Mouse (Mus musculus): ENCODE results near the gene Npff. TPM values are rescaled to one million over a fixed set of nuclear protein-coding genes. Genes with fewer than 3 reads are reported as not detected.

Gene Npff
- total RNA-seq (2023; ENCODE audit: inconsistent age), result 10.3 to 27.3 TPM (median 19.1 TPM) in 4 replicates

GRCm38 (mm10) chr15:102524892-102525485 lies at the start of gene Npff:
Npff (minus strand) TSS chr15:102524942.

GRCm38 (mm10) chr15:102517976-102518858 lies 6.5 kb downstream of the Npff start, which contains the start of gene Tarbp2:
Tarbp2 (plus strand) TSS chr15:102518192.

GRCm38 (mm10) chr15:102516728-102517404 lies 7.9 kb downstream of the Npff start, which contains the start of gene Map3k12:
Map3k12 (minus strand) TSS chr15:102517064.

GRCm38 (mm10) chr15:102503447-102503846 lies 21.3 kb downstream of the Npff start, which contains the start of gene Gm10337:
Gm10337 (plus strand) TSS chr15:102503722.

Other genes with a start within 250 kb of the Npff start
- 29.3 to 35.7 TPM (median 32.0 TPM) in 4 replicates for gene Mfsd5, start 245.5 kb downstream of the Npff start, total RNA-seq (2023; ENCODE audit: inconsistent age)
- gene Espl1, start 228.7 kb downstream of the Npff start, total RNA-seq (2023; ENCODE audit: inconsistent age), result 1.1 to 3.4 TPM (median 1.9 TPM) in 4 replicates
- 474 to 547 TPM (median 525 TPM) in 4 replicates for gene Pfdn5, start 198.8 kb downstream of the Npff start, total RNA-seq (2023; ENCODE audit: inconsistent age)
- 45.9 to 63.6 TPM (median 58.0 TPM) in 4 replicates for gene Myg1, start 193.2 kb downstream of the Npff start, total RNA-seq (2023; ENCODE audit: inconsistent age)
- gene Aaas, start 174.2 kb downstream of the Npff start, total RNA-seq (2023; ENCODE audit: inconsistent age), result 60.2 to 71.7 TPM (median 65.2 TPM) in 4 replicates
- gene Sp7, start 157.8 kb downstream of the Npff start, total RNA-seq (2023; ENCODE audit: inconsistent age), result not detected in 4 replicates
- gene Sp1, start 118.8 kb downstream of the Npff start, total RNA-seq (2023; ENCODE audit: inconsistent age), result 147 to 196 TPM (median 158 TPM) in 4 replicates
- gene Amhr2, start 79.6 kb downstream of the Npff start, total RNA-seq (2023; ENCODE audit: inconsistent age), result 0.29 to 4.4 TPM (median 2.5 TPM) in 4 replicates
- gene Prr13, start 65.9 kb downstream of the Npff start, total RNA-seq (2023; ENCODE audit: inconsistent age), result 93.8 to 109 TPM (median 102 TPM) in 4 replicates
- gene Pcbp2, start 54.4 kb downstream of the Npff start, total RNA-seq (2023; ENCODE audit: inconsistent age), result 695 to 793 TPM (median 756 TPM) in 4 replicates
- 9.8 to 23.4 TPM (median 22.2 TPM) in 3 of 4 replicates, not detected in the other for gene Gm10337, start 21.2 kb downstream of the Npff start, total RNA-seq (2023; ENCODE audit: inconsistent age)
- gene Map3k12, start 7.9 kb downstream of the Npff start, total RNA-seq (2023; ENCODE audit: inconsistent age), result 0.72 to 1.7 TPM (median 0.99 TPM) in 4 replicates
- gene Tarbp2, start 6.8 kb downstream of the Npff start, total RNA-seq (2023; ENCODE audit: inconsistent age), result 41.2 to 56.9 TPM (median 44.9 TPM) in 4 replicates
- gene Gm28047, start 100.1 kb upstream of the Npff start, total RNA-seq (2023; ENCODE audit: inconsistent age), result 4.3 TPM in 1 of 4 replicates, not detected in the others
- 118 to 134 TPM (median 127 TPM) in 4 replicates for gene Atf7, start 100.5 kb upstream of the Npff start, total RNA-seq (2023; ENCODE audit: inconsistent age)
- 6.2 to 9.1 TPM (median 7.2 TPM) in 4 replicates for gene Atp5g2, start 147.4 kb upstream of the Npff start, total RNA-seq (2023; ENCODE audit: inconsistent age)
- gene Calcoco1, start 197.2 kb upstream of the Npff start, total RNA-seq (2023; ENCODE audit: inconsistent age), result 48.6 to 55.1 TPM (median 53.1 TPM) in 4 replicates